Mouse (Mus musculus): Measurements from ENCODE around the gene Dock2.

Gene Dock2

GRCm38 (mm10) chr11:34309360-34309759, 474.3 kb downstream of the Dock2 start:
- in situ Hi-C loops (cut with MboI, MseI) = no loop called here

GRCm38 (mm10) chr11:34308731-34309130, 475.0 kb downstream of the Dock2 start:
- in situ Hi-C loops (cut with MboI, MseI) = no loop called here

GRCm38 (mm10) chr11:34306231-34306630, 477.5 kb downstream of the Dock2 start:
- in situ Hi-C loops (cut with MboI, MseI) = no loop called here

- in situ Hi-C loops (cut with MboI, MseI) = no loop called here
Observed at GRCm38 (mm10) chr11:34300064-34300463, 483.6 kb downstream of the Dock2 start.

- in situ Hi-C loops (cut with MboI, MseI) = no loop called here
Observed at GRCm38 (mm10) chr11:34299550-34299949, 484.1 kb downstream of the Dock2 start.

- in situ Hi-C loops (cut with MboI, MseI) = no loop called here
Observed at GRCm38 (mm10) chr11:34297698-34298378, 485.9 kb downstream of the Dock2 start.

GRCm38 (mm10) chr11:34291304-34291703, 492.4 kb downstream of the Dock2 start:
- in situ Hi-C loops (cut with MboI, MseI) = loop anchor here in 1 of 2 experiments (5.0 kb wide), 1 partner anchor 391 kb away; no protein-coding TSS in a partner anchor

- in situ Hi-C loops (cut with MboI, MseI) = loop anchor here in 1 of 2 experiments (5.0 kb wide), 1 partner anchor 392 kb away; no protein-coding TSS in a partner anchor
Observed at GRCm38 (mm10) chr11:34290708-34291107, 493.0 kb downstream of the Dock2 start.

- in situ Hi-C loops (cut with MboI, MseI) = loop anchor here in 1 of 2 experiments (5.0 kb wide), 1 partner anchor 392 kb away; no protein-coding TSS in a partner anchor
Observed at GRCm38 (mm10) chr11:34290265-34290664, 493.4 kb downstream of the Dock2 start.

- in situ Hi-C loops (cut with MboI, MseI) = no loop called here
Observed at GRCm38 (mm10) chr11:34284124-34284808, 499.4 kb downstream of the Dock2 start.

GRCm38 (mm10) chr11:34277047-34277445, 506.6 kb downstream of the Dock2 start:
- in situ Hi-C loops (cut with MboI, MseI) = loop anchor here in 1 of 2 experiments (10.0 kb wide), 1 partner anchor 408 kb away; no protein-coding TSS in a partner anchor

- in situ Hi-C loops (cut with MboI, MseI) = loop anchor here in 1 of 2 experiments (10.0 kb wide), 1 partner anchor 408 kb away; no protein-coding TSS in a partner anchor
Observed at GRCm38 (mm10) chr11:34276363-34277046, 507.2 kb downstream of the Dock2 start.

- in situ Hi-C loops (cut with MboI, MseI) = loop anchor here in 1 of 2 experiments (10.0 kb wide), 1 partner anchor 409 kb away; no protein-coding TSS in a partner anchor
Observed at GRCm38 (mm10) chr11:34275941-34276340, 507.8 kb downstream of the Dock2 start.

GRCm38 (mm10) chr11:34272016-34272415, 511.7 kb downstream of the Dock2 start:
- in situ Hi-C loops (cut with MboI, MseI) = loop anchor here in 1 of 2 experiments (10.0 to 25.0 kb wide), 2 partner anchors 413 to 1885 kb away; no protein-coding TSS in a partner anchor

GRCm38 (mm10) chr11:34264099-34264498, 519.6 kb downstream of the Dock2 start:
- in situ Hi-C loops (cut with MboI, MseI) = loop anchor here in 1 of 2 experiments (25.0 kb wide), 1 partner anchor 1877 kb away; no protein-coding TSS in a partner anchor

- in situ Hi-C loops (cut with MboI, MseI) = loop anchor here (10.0 to 25.0 kb wide), 2 partner anchors 426 to 1872 kb away; no protein-coding TSS in a partner anchor
Observed at GRCm38 (mm10) chr11:34258849-34259469, 524.7 kb downstream of the Dock2 start.

GRCm38 (mm10) chr11:34257548-34258189, 526.0 kb downstream of the Dock2 start:
- in situ Hi-C loops (cut with MboI, MseI) = loop anchor here (10.0 to 25.0 kb wide), 2 partner anchors 427 to 1870 kb away; no protein-coding TSS in a partner anchor

GRCm38 (mm10) chr11:34242979-34243378, 540.7 kb downstream of the Dock2 start:
- in situ Hi-C loops (cut with MboI, MseI) = loop anchor here in 1 of 2 experiments (25.0 kb wide), 1 partner anchor 569 kb away; no protein-coding TSS in a partner anchor

- in situ Hi-C loops (cut with MboI, MseI) = loop anchor here in 1 of 2 experiments (25.0 kb wide), 1 partner anchor 572 kb away; no protein-coding TSS in a partner anchor
Observed at GRCm38 (mm10) chr11:34240252-34240651, 543.4 kb downstream of the Dock2 start.

GRCm38 (mm10) chr11:34239691-34240090, 544.0 kb downstream of the Dock2 start:
- in situ Hi-C loops (cut with MboI, MseI) = loop anchor here (5.0 to 25.0 kb wide), 2 partner anchors 573 to 578 kb away; no protein-coding TSS in a partner anchor

All from T-helper 17 cell (primary cell).